Mouse (Mus musculus) brain, adult 2 months (tissue): Measurements from ENCODE around the gene Csrnp2.
"Not testable (repeated sequence)": the region's sequence is repeated elsewhere in the genome, so short reads cannot be mapped to it uniquely, and the experiment has no call there.

ENCODE experiments used
- DNase-seq: peaks from one replicate; pipeline ENCODE4 v3.0.0; 2011; ENCODE audit warnings: low read depth, low spot score

Csrnp2 gene

GRCm38 (mm10) chr15:100495102-100495501 lies at the start of gene Csrnp2:
Gene Csrnp2 (minus strand): TSS chr15:100495488.
- DNase-seq, result peak; percentile 96

- DNase-seq, result not testable (repeated sequence)
Observed at GRCm38 (mm10) chr15:100543651-100544030, 48.4 kb upstream of the Csrnp2 start.

- not testable (repeated sequence) for DNase-seq
Observed at GRCm38 (mm10) chr15:100542876-100543650, 47.8 kb upstream of the Csrnp2 start.

- DNase-seq, result no peak
Observed at GRCm38 (mm10) chr15:100541426-100541825, 46.1 kb upstream of the Csrnp2 start.

- not testable (repeated sequence) for DNase-seq
Observed at GRCm38 (mm10) chr15:100541001-100541400, 45.7 kb upstream of the Csrnp2 start.

GRCm38 (mm10) chr15:100539411-100539810 lies 44.1 kb upstream of the Csrnp2 start:
- DNase-seq, result no peak

- DNase-seq, result peak; percentile 61
Observed at GRCm38 (mm10) chr15:100537913-100538312, 42.6 kb upstream of the Csrnp2 start.

- DNase-seq, result no peak
Observed at GRCm38 (mm10) chr15:100527900-100528299, 32.6 kb upstream of the Csrnp2 start.

GRCm38 (mm10) chr15:100525405-100525804 lies 30.1 kb upstream of the Csrnp2 start:
- no peak for DNase-seq

- no peak for DNase-seq
Observed at GRCm38 (mm10) chr15:100520306-100520705, 25.0 kb upstream of the Csrnp2 start.

- DNase-seq, result no peak
Observed at GRCm38 (mm10) chr15:100515121-100515520, 19.8 kb upstream of the Csrnp2 start.

- no peak for DNase-seq
Observed at GRCm38 (mm10) chr15:100513387-100513786, 18.1 kb upstream of the Csrnp2 start.

- no peak for DNase-seq
Observed at GRCm38 (mm10) chr15:100510072-100510471, 14.8 kb upstream of the Csrnp2 start.

- peak; percentile 64 for DNase-seq
Observed at GRCm38 (mm10) chr15:100508454-100509167, 13.3 kb upstream of the Csrnp2 start.

- DNase-seq, result not testable (repeated sequence)
Observed at GRCm38 (mm10) chr15:100499506-100499905, 4.2 kb upstream of the Csrnp2 start.

- peak; percentile 74 for DNase-seq
Observed at GRCm38 (mm10) chr15:100494647-100495046, 641 bp downstream of the Csrnp2 start.

GRCm38 (mm10) chr15:100491966-100492365 lies 3.3 kb downstream of the Csrnp2 start:
- no peak for DNase-seq

GRCm38 (mm10) chr15:100489263-100489662 lies 6.0 kb downstream of the Csrnp2 start:
- DNase-seq, result peak; percentile 57

GRCm38 (mm10) chr15:100488297-100488696 lies 7.0 kb downstream of the Csrnp2 start:
- DNase-seq, result not testable (repeated sequence)

GRCm38 (mm10) chr15:100487050-100487449 lies 8.2 kb downstream of the Csrnp2 start:
- DNase-seq, result no peak

GRCm38 (mm10) chr15:100486450-100486849 lies 8.8 kb downstream of the Csrnp2 start:
- no peak for DNase-seq

- DNase-seq, result no peak
Observed at GRCm38 (mm10) chr15:100485576-100485975, 9.7 kb downstream of the Csrnp2 start.

- DNase-seq, result no peak
Observed at GRCm38 (mm10) chr15:100478925-100479324, 16.4 kb downstream of the Csrnp2 start.
